Mouse (Mus musculus): Measurements from ENCODE around the gene Il11. TPM values are rescaled to one million over a fixed set of nuclear protein-coding genes. Genes with fewer than 3 reads are reported as not detected.
"Not testable (repeated sequence)": the region's sequence is repeated elsewhere in the genome, so short reads cannot be mapped to it uniquely, and the experiment has no call there.

Il11 gene
- polyA plus RNA-seq, 1 experiment from 2014 or later = 0.90 TPM

DNA sequence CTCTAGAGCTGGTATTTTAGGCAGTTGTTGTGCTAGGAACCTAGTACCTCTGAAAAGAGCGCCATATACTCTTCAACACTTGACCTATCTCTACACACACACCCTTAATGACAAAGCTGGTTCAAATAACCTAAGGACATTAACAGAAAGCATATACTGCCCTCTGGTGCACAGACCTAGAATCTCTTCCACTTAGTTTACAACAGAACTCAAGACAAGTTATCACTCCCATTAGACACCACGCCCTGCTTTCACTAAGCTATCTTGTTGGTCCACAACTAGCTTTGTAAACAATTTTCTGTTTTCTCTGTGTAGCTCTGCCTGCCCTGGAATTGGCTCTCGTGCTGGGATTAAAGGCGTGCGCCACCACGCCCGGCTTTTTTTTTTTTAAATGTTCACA is 24.1 kb upstream of the Il11 start:
- Histone ChIP-seq H3K27ac (replicated peaks) (no peak overlapping the region), H3K4me2 (no peak overlapping the region), H3K9ac (replicated peaks) (no peak overlapping the region), H3K4me3 (replicated peaks) (no peak overlapping the region), H3K9me3 (replicated peaks) (no peaks in the 10 kb centered on the region), H3K27me3 (replicated peaks) (no peaks in the 10 kb centered on the region), H3K4me1 (peaks cover 22% of the 10 kb centered on the region), H3K36me3 (peaks cover 46% of the 10 kb centered on the region)
- 0 out of 2 replicates have a peak, but pooled peaks have one; percentile 32 for ATAC-seq (ENCODE audit: low FRiP score)
- WGBS = 93% methylated on average over 7 of the region's 7 CpGs

DNA sequence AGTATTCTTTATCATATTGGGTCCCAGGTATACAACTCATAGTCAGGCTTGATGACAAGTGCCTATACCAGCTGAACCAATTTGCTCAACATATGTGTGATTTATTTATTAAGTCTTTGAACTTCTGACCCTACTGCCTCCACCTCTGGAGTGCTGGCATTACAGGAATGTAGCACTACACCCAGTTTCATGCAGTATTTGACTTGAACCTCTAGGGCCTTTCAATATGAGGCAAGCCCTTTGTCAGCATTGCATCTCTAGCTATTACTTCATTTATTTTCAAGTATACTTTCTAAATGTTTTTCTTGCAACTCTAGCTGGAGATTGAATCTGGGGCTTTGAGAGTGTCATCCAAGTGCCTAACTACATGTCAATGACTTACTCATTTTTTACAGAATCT is 19.6 kb upstream of the Il11 start:
- H3K4me3 ChIP-seq (replicated peaks) = no peak overlapping the region
- no peak overlapping the region for H3K27ac ChIP-seq (replicated peaks)
- H3K36me3 ChIP-seq = peaks cover 32% of the 10 kb centered on the region
- H3K27me3 ChIP-seq (replicated peaks) = no peaks in the 10 kb centered on the region
- no peaks in the 10 kb centered on the region for H3K4me1 ChIP-seq
- H3K9ac ChIP-seq (replicated peaks) = no peak overlapping the region
- no peak for ATAC-seq (ENCODE audit: low FRiP score)
- H3K9me3 ChIP-seq (replicated peaks) = no peaks in the 10 kb centered on the region
- H3K4me2 ChIP-seq = no peak overlapping the region

DNA sequence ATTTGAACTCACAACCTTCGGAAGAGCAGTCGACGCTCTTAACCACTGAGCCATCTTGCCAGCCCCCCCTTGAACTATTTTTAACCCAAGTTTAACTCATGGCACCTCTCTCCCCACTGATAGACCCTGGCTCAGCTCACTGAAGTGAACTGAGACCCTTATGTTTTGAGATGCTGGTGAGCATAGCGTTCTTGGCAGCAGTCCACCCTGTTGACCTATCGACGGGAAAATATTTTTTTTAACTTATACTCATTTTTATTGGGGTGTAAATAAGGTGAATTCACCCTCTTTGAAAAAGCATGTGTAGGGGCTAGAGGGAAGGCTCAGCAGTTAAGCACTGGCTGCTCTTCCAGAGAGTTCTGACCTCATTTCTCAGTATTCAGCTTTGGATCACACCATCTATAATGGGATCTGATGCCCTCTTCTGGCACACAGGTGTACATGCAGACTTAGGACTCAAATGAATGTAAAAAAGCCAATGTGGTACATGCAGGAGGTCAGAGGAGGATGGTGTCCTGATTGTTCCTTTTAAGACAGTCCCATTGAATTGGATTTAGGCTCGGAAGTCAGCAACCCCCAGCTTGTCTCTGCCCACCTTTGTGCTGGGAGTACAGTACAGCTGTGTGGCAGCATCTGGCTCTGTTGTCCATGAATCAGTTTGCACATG is 13.2 kb upstream of the Il11 start:
- no peak for ATAC-seq (ENCODE audit: low FRiP score)
- Histone ChIP-seq H3K9me3 (replicated peaks) (no peaks in the 10 kb centered on the region), H3K4me2 (no peak overlapping the region), H3K27me3 (replicated peaks) (no peaks in the 10 kb centered on the region), H3K4me3 (replicated peaks) (no peak overlapping the region), H3K27ac (replicated peaks) (peak overlapping the region; percentile 46; the same call in 1 of the 2 replicates), H3K9ac (replicated peaks) (no peak overlapping the region), H3K36me3 (peaks cover 41% of the 10 kb centered on the region), H3K4me1 (peaks cover 14% of the 10 kb centered on the region)
- 64% methylated on average over 7 of the region's 7 CpGs for WGBS

DNA sequence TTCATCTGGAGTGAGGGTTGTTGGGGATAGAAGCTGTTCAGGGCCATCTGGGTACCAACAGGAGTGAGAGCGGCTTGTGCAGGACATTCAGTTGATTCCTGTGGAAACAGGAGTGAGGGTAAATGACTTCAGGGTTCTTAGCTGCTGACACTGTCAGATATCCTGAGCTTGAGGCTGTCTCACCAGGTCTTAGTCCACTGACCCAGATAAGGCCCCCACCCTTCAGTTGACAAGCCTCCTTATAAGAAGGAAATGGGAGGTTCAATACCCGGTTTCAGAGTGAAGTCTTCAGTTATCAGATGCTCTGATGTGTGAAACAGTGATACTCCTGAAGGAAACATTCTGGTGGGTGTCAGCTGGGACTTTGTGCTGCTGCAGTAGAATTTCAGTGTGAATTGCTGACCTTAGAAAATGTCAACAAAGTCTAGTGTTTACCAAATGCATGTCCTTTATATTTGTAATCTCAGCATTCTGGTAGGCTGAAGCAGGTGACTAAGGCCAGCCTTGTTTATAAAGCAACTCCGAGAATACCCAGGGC is 12.0 kb upstream of the Il11 start:
- Histone ChIP-seq H3K4me2 (peak overlapping the region; percentile 71; the same call in 1 of the 2 replicates), H3K4me3 (replicated peaks) (peak overlapping the region; percentile 88; the same call in 1 of the 2 replicates), H3K9ac (replicated peaks) (no peak overlapping the region; the same call in 1 of the 2 replicates), H3K4me1 (peaks cover 16% of the 10 kb centered on the region), H3K27me3 (replicated peaks) (peaks cover 4% of the 10 kb centered on the region; the same call in 1 of the 2 replicates), H3K9me3 (replicated peaks) (no peaks in the 10 kb centered on the region), H3K27ac (replicated peaks) (no peak overlapping the region), H3K36me3 (peaks cover 41% of the 10 kb centered on the region)
- ATAC-seq (ENCODE audit: low FRiP score) = no peak
- 89% methylated on average over 3 of the region's 3 CpGs for WGBS

DNA sequence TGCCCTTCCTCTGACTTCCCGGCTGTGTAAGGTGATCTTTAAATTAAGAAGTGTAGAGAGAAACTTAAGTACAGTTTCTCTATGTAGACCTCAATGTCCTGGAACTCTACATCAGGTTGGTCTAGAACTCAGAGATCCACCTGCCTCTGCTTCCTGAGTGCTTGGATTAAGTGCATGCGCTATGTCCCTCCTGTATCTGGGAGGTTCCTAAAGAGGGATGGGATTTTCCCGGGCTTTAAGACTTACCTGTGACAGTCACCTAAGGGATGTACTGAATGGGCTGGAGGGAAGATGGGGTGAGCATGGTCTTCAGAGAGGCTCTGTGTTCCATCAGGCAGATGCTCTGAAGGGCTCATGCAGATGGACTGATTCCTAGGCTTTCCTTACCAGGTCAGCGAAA is 11.0 kb upstream of the Il11 start:
- H3K27me3 ChIP-seq (replicated peaks) = peaks cover 4% of the 10 kb centered on the region; the same call in 1 of the 2 replicates
- H3K9me3 ChIP-seq (replicated peaks) = no peaks in the 10 kb centered on the region
- peak overlapping the region; percentile 88 for H3K4me3 ChIP-seq (replicated peaks)
- H3K4me1 ChIP-seq = peaks cover 24% of the 10 kb centered on the region
- H3K27ac ChIP-seq (replicated peaks) = peak overlapping the region; percentile 90
- peaks cover 41% of the 10 kb centered on the region for H3K36me3 ChIP-seq
- WGBS = 39% methylated on average over 4 of the region's 4 CpGs
- ATAC-seq (ENCODE audit: low FRiP score) = no peak
- peak overlapping the region; percentile 71 for H3K4me2 ChIP-seq
- peak overlapping the region; percentile 95 for H3K9ac ChIP-seq (replicated peaks)

DNA sequence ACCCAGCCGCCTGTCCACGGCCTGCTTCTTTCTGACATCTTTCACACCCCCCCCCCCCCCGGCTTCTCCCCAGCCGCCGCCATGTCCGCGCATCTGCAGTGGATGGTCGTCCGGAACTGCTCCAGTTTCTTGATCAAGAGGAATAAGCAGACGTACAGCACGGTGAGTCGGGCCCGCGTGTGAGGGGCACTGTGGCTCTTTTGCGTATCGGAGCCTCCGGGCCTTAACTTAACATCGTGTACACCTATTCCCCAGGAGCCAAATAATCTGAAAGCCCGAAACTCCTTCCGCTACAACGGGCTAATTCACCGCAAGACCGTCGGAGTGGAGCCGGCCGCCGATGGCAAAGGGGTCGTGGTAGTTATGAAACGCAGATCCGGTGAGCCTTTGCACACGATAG is 10.6 kb upstream of the Il11 start:
- not testable (repeated sequence) for H3K27me3 ChIP-seq (replicated peaks); H3K9me3 ChIP-seq (replicated peaks)
- peaks cover 29% of the 10 kb centered on the region for H3K4me1 ChIP-seq
- peak overlapping the region; percentile 71 for H3K4me2 ChIP-seq
- H3K36me3 ChIP-seq = peaks cover 38% of the 10 kb centered on the region
- H3K4me3 ChIP-seq (replicated peaks) = peak overlapping the region; percentile 88
- WGBS = under 1% methylated on average over 30 of the region's 31 CpGs
- H3K9ac ChIP-seq (replicated peaks) = peak overlapping the region; percentile 95
- H3K27ac ChIP-seq (replicated peaks) = peak overlapping the region; percentile 90
- ATAC-seq (ENCODE audit: low FRiP score) = peak; percentile 23

DNA sequence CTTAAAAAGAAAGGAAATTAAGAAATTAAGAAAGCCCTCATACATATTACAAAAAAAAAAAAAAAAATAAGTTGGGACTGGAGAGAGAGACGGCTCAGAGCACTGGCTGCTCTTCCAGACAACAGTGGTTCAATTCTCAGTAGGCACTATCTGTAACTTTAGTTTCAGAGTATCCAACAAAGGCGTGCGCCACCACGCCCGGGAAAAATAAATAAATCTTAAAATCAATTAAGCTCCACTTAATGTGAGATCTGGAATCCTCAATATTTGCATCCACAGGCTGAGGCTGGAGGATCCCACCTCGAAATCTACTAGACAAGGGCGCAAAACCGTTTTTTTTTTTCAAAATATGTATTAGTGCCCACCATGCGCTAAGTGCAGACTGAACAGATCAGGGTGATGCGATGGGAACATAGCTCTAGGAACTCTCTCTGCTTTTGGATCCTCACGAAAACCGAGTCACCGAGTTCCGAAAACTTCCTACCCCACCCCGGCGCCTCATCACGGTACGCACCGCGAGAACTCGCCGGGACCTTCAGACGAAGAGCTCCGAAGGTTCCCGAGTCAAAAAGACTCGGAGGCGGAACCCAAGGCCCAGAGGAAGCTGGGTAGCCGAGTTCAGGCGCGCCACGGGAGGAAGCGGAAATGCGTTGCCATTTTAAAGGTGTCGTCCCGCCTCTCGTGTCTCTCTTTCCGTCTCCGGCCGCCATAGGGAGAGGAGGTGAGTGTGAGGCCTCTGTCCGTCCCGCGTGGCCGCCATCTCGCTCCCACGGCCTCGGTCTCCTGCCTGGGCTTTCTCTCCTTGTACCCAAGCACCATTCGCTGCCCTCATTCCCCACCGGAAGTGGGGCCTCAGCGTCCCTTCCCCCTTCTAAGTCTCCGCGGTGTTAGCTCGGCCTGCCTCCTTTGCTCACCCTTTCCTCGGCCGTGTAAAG is 9.9 kb upstream of the Il11 start, which contains the start of gene Rpl28:
TSS of gene Rpl28 (plus strand) at position 597 of the 935 bp plus-strand sequence.
- H3K4me2 ChIP-seq = peak within 1 kb of the TSS; percentile 71
- 1% methylated on average over 54 of the region's 54 CpGs for WGBS
- H3K36me3 ChIP-seq = peaks cover 34% of the 10 kb centered on the region
- H3K4me3 ChIP-seq (replicated peaks) = peak within 1 kb of the TSS; percentile 88
- peak within 1 kb of the TSS; percentile 95 for H3K9ac ChIP-seq (replicated peaks)
- ATAC-seq (ENCODE audit: low FRiP score) = peak; percentile 93
- H3K9me3 ChIP-seq (replicated peaks) = no peaks in the 10 kb centered on the region
- H3K27me3 ChIP-seq (replicated peaks) = peaks cover 6% of the 10 kb centered on the region; the same call in 1 of the 2 replicates
- H3K27ac ChIP-seq (replicated peaks) = peak within 1 kb of the TSS; percentile 90
- H3K4me1 ChIP-seq = peaks cover 30% of the 10 kb centered on the region

DNA sequence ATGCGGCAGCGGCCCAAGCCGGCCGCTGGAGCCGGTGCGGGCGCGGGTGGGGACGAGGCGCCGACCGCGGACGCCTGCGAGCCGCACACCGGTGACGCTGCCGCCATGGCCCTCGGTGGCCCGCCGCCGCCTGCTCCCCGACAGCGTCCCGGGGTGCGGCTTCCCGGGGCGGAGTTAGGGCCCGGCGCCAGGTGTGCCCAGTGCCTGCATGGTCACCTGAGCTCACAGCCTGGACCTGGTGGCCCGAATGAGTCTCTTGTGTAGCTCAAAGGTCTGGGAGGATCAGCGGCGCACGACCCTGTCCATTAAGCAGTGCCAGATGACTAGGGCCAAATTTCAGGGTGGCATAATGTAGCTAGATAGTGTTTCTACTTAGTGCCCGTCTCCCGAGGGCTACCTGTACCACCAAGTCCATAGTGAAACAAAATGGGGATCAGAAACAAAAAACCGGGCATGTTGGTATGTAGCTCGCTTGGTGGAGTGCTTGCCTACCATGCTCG is 6.8 kb upstream of the Il11 start, which contains the start of gene Tmem238:
TSS of gene Tmem238 (minus strand) at position 221 of the 500 bp plus-strand sequence.
- H3K9me3 ChIP-seq (replicated peaks) = no peaks in the 10 kb centered on the region

DNA sequence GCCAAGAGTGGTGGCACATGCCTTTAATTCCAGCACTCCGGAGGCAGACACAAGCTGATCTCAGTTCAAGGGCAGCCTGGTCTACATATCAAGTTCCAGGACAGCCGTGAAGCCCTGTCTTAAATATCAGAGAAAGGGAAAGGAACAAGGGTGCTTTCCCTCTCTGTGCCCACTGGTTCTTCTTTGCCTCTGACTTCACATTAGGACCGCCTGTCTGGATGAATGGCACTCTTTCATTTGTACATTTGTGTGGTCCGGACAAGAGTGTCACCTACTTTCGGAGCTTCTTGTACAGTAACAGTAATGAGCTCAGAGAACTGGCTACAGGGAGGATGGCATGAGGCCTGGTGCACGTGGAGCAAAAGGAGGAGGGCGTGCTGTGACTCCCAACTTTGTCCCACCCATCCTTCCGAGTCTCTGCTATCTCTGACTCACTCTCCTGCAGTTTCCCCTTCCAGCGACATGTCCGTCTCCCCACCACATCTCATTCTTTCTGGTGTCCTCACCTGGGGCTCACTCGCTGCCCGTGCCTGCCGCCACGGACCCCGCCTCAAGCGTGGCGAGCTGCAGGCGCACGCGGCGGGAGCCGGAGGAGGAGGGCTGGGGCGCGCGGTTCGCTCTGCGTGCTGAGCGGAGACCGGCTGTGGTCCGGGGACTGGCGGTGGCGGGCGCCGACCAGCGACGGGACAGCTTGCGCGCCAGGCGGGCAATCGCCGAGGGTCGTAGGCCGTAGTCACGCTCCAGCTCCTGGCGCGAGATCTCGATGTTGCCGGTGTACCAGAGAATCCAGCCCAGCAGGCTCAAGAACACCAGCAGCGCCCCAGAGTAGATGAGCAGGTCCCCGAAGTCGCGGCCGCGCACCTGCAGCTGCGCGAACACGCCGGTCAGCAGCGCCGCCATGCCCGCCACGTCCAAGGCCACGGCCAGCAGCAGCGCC is 6.1 kb upstream of the Il11 start:
- Histone ChIP-seq H3K4me3 (replicated peaks) (peak overlapping the region; percentile 51), H3K4me1 (peaks cover 20% of the 10 kb centered on the region), H3K9ac (replicated peaks) (peak overlapping the region; percentile 68), H3K9me3 (replicated peaks) (no peaks in the 10 kb centered on the region), H3K27me3 (replicated peaks) (peaks cover 15% of the 10 kb centered on the region; the same call in 1 of the 2 replicates), H3K27ac (replicated peaks) (peak overlapping the region; percentile 74), H3K4me2 (peak overlapping the region; percentile 88), H3K36me3 (no peaks in the 10 kb centered on the region)
- WGBS = 2% methylated on average over 64 of the region's 64 CpGs
- peak; percentile 33 for ATAC-seq (ENCODE audit: low FRiP score)

More for the DNA sequence above, 6.8 kb upstream of the Il11 start, which contains the start of gene Tmem238:
- Histone ChIP-seq H3K36me3 (peaks cover 4% of the 10 kb centered on the region), H3K4me2 (peak within 1 kb of the TSS; percentile 88), H3K4me3 (replicated peaks) (peak within 1 kb of the TSS; percentile 51), H3K9ac (replicated peaks) (peak within 1 kb of the TSS; percentile 68), H3K27me3 (replicated peaks) (peaks cover 15% of the 10 kb centered on the region; the same call in 1 of the 2 replicates), H3K27ac (replicated peaks) (peak within 1 kb of the TSS; percentile 74), H3K4me1 (peaks cover 27% of the 10 kb centered on the region)
- ATAC-seq (ENCODE audit: low FRiP score) = no peak
- 9% methylated on average over 40 of the region's 40 CpGs for WGBS

DNA sequence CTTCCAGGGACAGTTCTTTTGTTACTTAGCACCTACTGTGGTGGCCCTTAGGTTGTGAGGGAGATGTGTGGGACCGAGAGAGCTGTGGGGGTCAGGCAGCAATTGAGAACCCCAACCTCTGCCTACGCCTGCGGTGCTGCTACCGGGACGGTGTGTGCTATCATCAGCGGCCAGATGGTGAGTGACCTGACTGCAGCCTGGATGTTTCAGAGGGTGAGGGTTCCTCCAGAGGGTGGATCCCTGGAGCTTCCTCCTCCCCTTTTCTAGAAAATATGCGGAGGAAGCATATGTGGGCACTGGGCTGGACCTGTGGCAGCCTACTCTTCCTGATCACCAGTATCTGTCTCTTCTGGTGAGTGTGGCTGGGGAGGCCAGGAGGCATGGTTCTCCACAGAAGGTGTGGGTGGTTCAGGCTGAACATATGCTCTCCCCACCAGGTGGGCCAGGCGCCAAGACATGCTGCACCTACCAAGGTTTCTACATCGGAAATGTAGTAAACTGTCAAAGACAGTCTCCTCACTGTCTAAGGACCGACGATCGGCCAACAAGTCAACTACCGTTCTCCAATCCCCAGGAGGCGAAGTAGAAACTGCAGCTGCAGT is 1.1 kb upstream of the Il11 start:
- 88% methylated on average over 14 of the region's 14 CpGs for WGBS
- Histone ChIP-seq H3K4me1 (peaks cover 6% of the 10 kb centered on the region), H3K4me3 (replicated peaks) (no peak overlapping the region), H3K36me3 (no peaks in the 10 kb centered on the region), H3K9me3 (replicated peaks) (no peaks in the 10 kb centered on the region), H3K9ac (replicated peaks) (no peak overlapping the region), H3K4me2 (no peak overlapping the region), H3K27ac (replicated peaks) (no peak overlapping the region), H3K27me3 (replicated peaks) (peaks cover 34% of the 10 kb centered on the region)
- no peak for ATAC-seq (ENCODE audit: low FRiP score)
